Mouse (Mus musculus) adrenal gland, adult 18-20 months (tissue): ENCODE results near the gene Npat. TPM values are rescaled to one million over a fixed set of nuclear protein-coding genes. Genes with fewer than 3 reads are reported as not detected.

Source experiments
- DNase-seq, 2 experiments: peaks; one replicate each; pipeline ENCODE4 v3.0.0; 2021 to 2022; ENCODE audit warnings: low spot score in 2 of 2
- total RNA-seq, 2 experiments: library from RNA; stranded (reverse); gene quantifications; 1 replicate in 1 of 2; 2 replicates in 1 of 2; pipeline ENCODE4 v1.2.3; 2021

Npat gene
- total RNA-seq, 2 experiments from 2014 or later: 8.2 to 8.9 TPM

DNA sequence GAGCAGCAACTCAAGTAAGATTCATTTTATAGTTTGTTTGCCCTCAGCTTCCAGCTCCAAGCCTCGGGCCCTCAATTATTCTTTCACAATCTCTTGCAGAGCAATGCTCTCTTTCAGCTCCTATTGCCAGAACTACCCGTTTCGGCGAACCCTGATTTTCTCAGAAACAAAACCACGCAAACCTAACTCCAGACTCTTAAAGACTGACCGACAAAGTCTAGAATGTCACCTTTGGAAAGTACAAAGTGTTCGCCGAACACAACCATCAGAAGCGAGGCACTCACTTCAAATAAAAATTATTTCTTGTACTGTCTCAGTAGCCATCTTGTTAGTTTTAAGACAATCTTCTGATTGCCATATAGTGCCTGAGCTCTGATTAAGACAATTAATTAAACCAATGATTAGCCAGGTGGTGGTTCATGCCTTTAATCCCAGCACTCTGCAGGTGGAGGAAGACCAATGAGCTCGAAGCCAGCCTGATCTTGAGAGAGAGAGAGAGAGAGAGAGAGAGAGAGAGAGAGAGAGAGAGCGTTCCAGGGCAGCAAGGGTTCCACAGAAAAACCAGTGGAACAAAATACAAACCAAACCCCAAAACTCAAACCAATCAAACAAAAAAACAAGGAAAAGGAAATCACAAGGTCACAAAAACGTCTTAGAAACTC, 72.6 kb downstream of the Npat start:
- no peak for DNase-seq

DNA sequence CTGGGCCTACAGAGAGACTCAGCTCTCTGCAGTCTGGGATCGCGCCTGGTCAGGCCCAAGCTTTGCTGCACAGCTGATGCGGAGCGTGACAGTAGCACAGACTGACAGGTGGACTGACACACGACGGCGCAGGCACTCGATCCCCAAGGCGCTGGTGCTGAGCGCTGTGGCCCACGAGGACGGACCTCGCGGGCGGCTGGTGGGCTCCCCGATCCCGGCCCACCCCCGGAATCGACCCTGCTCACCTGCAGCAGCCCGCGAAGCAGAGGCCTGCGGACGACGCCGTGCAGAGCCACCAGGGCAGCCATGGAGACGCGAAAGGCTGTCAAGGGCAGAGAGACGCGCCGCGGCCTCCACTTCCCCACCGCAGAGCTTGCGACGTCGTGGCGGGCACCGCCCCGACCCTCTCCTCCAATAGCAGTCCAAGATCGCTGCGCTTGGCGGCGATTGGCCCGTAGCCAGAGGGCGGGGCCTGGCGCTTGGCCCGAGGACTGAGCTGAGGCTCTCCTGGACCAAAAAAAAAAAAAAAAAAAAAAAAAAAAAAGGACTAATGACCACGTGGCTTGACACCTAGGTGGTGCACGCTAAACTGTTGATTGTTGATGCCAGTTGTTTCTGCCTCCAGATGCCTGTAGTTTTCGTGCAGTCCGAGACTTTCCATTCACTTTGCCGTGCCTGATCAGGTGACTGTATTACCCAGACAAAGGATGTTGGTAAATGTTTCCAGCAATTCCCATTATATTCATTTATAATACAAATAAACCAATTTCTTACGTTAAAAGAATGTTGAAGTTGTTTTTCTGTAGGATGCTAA, 73.3 kb downstream of the Npat start, which contains the start of gene Acat1:
Gene Acat1, minus strand, starts transcription at position 415 of the 814 bp plus-strand sequence.
- DNase-seq: peak; percentile 95 to 98

DNA sequence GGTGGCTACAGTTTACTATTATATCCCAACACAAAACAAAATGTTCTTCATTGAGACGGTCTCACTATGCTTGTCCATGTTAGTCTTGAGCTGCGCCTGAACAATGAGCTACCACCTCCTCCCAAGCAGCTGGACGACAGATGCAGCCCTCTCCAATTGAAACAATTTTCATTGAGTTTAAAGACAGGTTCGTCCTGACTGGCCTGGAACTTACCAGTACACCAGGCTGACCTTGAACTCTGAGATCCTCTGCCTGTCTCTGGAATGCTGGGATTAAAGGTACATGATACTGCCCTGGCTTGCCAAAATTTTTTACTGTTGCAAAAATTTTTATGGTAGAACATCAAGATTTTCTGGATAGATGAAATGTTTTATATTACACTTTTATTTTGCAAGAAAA, 77.4 kb downstream of the Npat start:
- no peak for DNase-seq

GRCm38 (mm10) chr9:53615246-53615645, 78.4 kb downstream of the Npat start:
- no peak for DNase-seq

Other genes starting within 250 kb of the Npat start
- gene Exph5, start 235.4 kb upstream of the Npat start, total RNA-seq: under 1 TPM; 0.13 to 0.20 TPM
- 1 to 10 TPM; 7.9 to 9.3 TPM for gene Kdelc2, start 153.0 kb upstream of the Npat start, total RNA-seq
- 1 to 10 TPM in 1 of 2 experiments, under 1 TPM in 1; 0.74 to 1.5 TPM for gene 4930550C14Rik, start 134.7 kb upstream of the Npat start, total RNA-seq
- gene Atm, start 307 bp upstream of the Npat start, total RNA-seq: 10 to 100 TPM in 1 of 2 experiments, 1 to 10 TPM in 1; 8.7 to 13.3 TPM
- gene Acat1, start 73.3 kb downstream of the Npat start, total RNA-seq: 100 to 1,000 TPM; 150 to 195 TPM
- gene Cul5, start 133.0 kb downstream of the Npat start, total RNA-seq: 10 to 100 TPM; 30.8 to 37.3 TPM
- gene Rab39, start 169.2 kb downstream of the Npat start, total RNA-seq: under 1 TPM; 0.70 to 0.99 TPM
- gene Slc35f2, start 234.5 kb downstream of the Npat start, total RNA-seq: 1 to 10 TPM in 1 of 2 experiments, under 1 TPM in 1; 0.70 to 1.2 TPM